Mouse (Mus musculus) cortical plate, adult 2 months (tissue): ENCODE data around the gene Ly6g6e.

ENCODE experiments used
- CTCF ChIP-seq: fragments of 200-500 bp; IDR thresholded peaks from 2 replicates; pipeline ENCODE4 v1.5.1; 2011; ENCODE audit warnings: mild to moderate bottlenecking, control low read depth, low read length; ENCODE audit not compliant: insufficient read depth; ENCODE audit errors: extremely low read depth
- POLR2A ChIP-seq: fragments of 200-500 bp; IDR thresholded peaks from 2 replicates; pipeline ENCODE4 v1.6.1; 2011; ENCODE audit warnings: mild to moderate bottlenecking, low read length, control low read depth; ENCODE audit not compliant: insufficient read depth; ENCODE audit errors: extremely low read depth

DNA sequence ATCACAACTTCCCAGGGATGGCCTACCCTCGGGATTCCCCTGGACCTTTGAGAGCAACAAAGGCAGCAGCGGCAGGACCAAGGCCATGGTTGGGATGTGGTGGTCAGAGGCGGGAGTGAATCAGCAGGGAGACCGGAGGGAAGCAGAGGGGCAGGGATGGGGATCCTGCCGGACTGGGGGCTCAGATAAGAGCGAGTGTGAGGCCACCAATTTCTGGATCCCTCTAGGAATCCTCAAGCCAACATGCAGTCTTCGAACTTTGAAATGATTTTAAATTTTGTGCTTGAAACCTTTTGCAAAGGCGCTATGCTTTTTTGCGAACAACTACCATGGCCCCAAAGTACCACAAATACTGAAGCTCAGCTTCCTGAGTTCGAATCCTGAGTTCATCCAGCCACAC, 10.6 kb upstream of the Ly6g6e start, which contains the start of gene Mpig6b:
- TF ChIP-seq CTCF (no peak), POLR2A (no peak)
